Mouse (Mus musculus): Measurements from ENCODE around the gene Efhb. TPM values are rescaled to one million over a fixed set of nuclear protein-coding genes. Genes with fewer than 3 reads are reported as not detected.

The Efhb gene
- total RNA-seq, 2 experiments from 2014 or later = 0.41 to 0.78 TPM

DNA sequence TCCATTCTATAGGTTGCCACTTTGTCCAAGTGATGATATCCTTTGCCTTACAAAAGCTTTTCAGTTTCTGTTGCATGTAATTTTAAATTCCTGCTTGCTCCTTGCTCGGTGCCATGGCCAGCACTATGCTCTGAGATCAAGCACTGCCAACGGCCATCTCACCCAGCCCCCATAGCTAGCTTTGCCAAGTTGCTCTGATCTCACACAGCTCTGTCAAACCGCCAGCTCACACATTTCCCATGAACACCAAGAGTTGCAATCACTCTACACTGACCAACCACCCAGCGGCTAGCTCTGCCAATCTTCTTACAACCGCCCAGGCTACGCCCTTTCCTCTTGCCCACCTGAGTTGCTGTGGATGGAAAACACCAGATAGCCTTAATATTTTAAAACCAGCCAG is 99.0 kb downstream of the Efhb start:
- no peak for DNase-seq (ENCODE audit: low spot score in 2 of 2)

Other genes starting within 250 kb of the Efhb start
- gene Rab5a, start 15.9 kb upstream of the Efhb start, total RNA-seq (2021) = 100 to 1,000 TPM; 115 to 128 TPM
- not detected for gene Pp2d1, start 76.1 kb upstream of the Efhb start, total RNA-seq (2021)
- gene Kat2b, start 103.5 kb upstream of the Efhb start, total RNA-seq (2021) = 10 to 100 TPM; 13.4 to 15.5 TPM
- gene Sgo1, start 226.0 kb upstream of the Efhb start, total RNA-seq (2021) = under 1 TPM; 0.55 to 0.71 TPM

All from layer of hippocampus, postnatal 14 days (tissue).